Mouse (Mus musculus): ENCODE data around the gene Fbxo10. TPM values are rescaled to one million over a fixed set of nuclear protein-coding genes. Genes with fewer than 3 reads are reported as not detected.
A peak's percentile ranks its signal among the peaks of the same experiment; 100 is the strongest.

The Fbxo10 gene
- polyA plus RNA-seq, 1 experiment = 29.8 TPM

- TF ChIP-seq POLR2A (IDR thresholded peaks at IDR 0.05; ENCODE audit: borderline replicate concordance, extremely low read depth, insufficient read depth, insufficient read length, poor library complexity, severe bottlenecking) (peak; percentile 25; the same call in 1 of the 2 replicates), CTCF (IDR thresholded peaks at IDR 0.05; ENCODE audit: borderline replicate concordance, extremely low read depth, insufficient read depth, insufficient read length) (no peak)
- DNase-seq (ENCODE audit: low read depth) = peak; percentile 95
Observed at GRCm38 (mm10) chr4:45018452-45018980, 65.9 kb downstream of the Fbxo10 start, which contains the start of gene Polr1e. Gene Polr1e (plus strand): TSS chr4:45018583.

DNA sequence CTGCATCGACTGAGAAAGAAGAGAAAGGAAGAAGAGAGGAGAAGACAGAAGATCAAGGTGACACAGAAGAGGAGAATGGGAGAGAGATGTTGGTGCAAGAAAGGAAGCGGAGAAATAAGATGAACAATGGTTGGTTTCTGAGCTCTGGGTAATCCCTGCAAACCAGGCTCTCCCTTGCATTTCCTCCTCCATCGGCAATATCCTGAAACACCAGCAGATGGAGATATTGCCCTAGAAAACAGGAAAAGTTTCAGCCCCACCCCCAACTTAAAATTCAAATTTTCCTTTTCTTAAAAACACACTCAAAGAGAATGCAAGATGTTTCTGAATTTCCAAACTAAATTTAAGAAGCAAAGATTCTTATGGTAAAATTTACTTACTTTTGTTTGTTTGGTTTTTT is 68.8 kb downstream of the Fbxo10 start:
- DNase-seq (ENCODE audit: low read depth) = peak; percentile 76
- TF ChIP-seq POLR2A (IDR thresholded peaks at IDR 0.05; ENCODE audit: borderline replicate concordance, extremely low read depth, insufficient read depth, insufficient read length, poor library complexity, severe bottlenecking) = no peak
- TF ChIP-seq CTCF (IDR thresholded peaks at IDR 0.05; ENCODE audit: borderline replicate concordance, extremely low read depth, insufficient read depth, insufficient read length) = peak; percentile 70; the same call in 1 of the 2 replicates

DNA sequence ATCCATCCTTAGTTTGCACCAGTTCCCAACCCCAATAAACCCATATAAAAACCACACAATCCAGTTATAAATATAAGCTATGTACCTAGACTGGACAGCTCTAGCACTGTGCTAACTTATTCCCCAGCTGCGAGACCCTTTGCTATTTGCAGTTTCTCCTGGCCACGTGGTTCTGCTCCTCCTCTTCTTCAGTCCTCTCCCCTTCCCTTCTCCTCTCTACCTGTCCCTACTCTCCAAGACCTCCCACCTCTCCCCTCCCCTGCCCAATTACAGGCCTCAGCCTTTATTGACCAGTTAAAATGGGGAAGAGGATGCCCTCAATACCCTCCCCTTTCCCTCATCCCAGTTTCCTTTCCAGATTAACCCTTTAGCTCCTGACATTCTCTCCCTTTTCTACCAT is 70.9 kb downstream of the Fbxo10 start:
- DNase-seq (ENCODE audit: low read depth) = no peak
- TF ChIP-seq POLR2A (IDR thresholded peaks at IDR 0.05; ENCODE audit: borderline replicate concordance, extremely low read depth, insufficient read depth, insufficient read length, poor library complexity, severe bottlenecking) = no peak
- no peak for TF ChIP-seq CTCF (IDR thresholded peaks at IDR 0.05; ENCODE audit: borderline replicate concordance, extremely low read depth, insufficient read depth, insufficient read length)

- peak; percentile 13 for DNase-seq (ENCODE audit: low read depth)
- TF ChIP-seq POLR2A (IDR thresholded peaks at IDR 0.05; ENCODE audit: borderline replicate concordance, extremely low read depth, insufficient read depth, insufficient read length, poor library complexity, severe bottlenecking) (no peak), CTCF (IDR thresholded peaks at IDR 0.05; ENCODE audit: borderline replicate concordance, extremely low read depth, insufficient read depth, insufficient read length) (no peak)
Observed at GRCm38 (mm10) chr4:45013031-45013431, 71.4 kb downstream of the Fbxo10 start.

DNA sequence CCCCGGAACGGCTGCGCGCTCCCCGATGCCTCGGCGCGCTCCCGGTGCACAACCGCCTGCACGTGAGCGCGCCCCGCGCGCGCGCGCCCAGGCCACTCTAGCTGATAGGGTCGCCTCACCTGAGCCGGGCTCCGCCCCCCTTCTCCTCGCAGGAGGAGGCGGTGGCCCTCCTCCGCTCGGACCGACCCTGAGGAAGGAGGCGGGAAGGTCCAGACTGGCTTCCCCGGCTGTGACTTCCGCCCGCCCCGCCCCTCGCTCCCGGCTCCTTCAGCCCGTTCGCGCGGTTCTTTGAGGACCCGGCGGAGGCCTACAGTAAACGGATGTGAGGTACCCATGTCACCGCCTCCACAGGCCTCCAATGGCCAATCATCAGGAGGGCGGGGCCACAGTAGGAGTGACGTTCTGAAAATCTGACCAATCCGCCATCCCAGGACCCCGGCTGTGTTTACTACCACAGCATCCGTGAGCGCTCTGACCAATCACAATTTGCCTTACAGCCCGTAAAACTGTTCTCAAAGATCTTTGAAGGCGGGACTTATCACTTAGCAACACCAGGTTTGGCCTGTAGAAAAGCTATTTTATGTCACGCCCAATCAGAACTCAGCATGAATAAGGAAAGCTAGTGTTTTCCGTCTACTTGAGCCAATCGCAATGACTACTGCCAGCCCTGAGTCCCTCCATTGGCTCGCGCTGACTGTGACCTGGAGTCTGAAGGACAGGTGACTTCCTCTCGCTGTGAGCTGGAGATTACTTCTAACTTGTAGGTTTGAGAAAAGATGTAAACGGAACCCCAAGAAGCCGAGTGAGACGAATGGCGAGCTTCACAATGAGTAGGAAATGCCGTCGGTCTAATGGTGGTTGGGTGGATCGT is 72.1 kb downstream of the Fbxo10 start, which contains the start of gene Zbtb5:
Gene Zbtb5, minus strand, starts transcription at position 308 of the 871 bp plus-strand sequence.
- peak; percentile 100 for DNase-seq (ENCODE audit: low read depth)
- TF ChIP-seq POLR2A (IDR thresholded peaks at IDR 0.05; ENCODE audit: borderline replicate concordance, extremely low read depth, insufficient read depth, insufficient read length, poor library complexity, severe bottlenecking) (peak; percentile 46; the same call in 1 of the 2 replicates), CTCF (IDR thresholded peaks at IDR 0.05; ENCODE audit: borderline replicate concordance, extremely low read depth, insufficient read depth, insufficient read length) (no peak)

GRCm38 (mm10) chr4:45011581-45012104 is 72.8 kb downstream of the Fbxo10 start:
- TF ChIP-seq POLR2A (IDR thresholded peaks at IDR 0.05; ENCODE audit: borderline replicate concordance, extremely low read depth, insufficient read depth, insufficient read length, poor library complexity, severe bottlenecking) = no peak
- TF ChIP-seq CTCF (IDR thresholded peaks at IDR 0.05; ENCODE audit: borderline replicate concordance, extremely low read depth, insufficient read depth, insufficient read length) = no peak
- DNase-seq (ENCODE audit: low read depth) = peak; percentile 78

DNA sequence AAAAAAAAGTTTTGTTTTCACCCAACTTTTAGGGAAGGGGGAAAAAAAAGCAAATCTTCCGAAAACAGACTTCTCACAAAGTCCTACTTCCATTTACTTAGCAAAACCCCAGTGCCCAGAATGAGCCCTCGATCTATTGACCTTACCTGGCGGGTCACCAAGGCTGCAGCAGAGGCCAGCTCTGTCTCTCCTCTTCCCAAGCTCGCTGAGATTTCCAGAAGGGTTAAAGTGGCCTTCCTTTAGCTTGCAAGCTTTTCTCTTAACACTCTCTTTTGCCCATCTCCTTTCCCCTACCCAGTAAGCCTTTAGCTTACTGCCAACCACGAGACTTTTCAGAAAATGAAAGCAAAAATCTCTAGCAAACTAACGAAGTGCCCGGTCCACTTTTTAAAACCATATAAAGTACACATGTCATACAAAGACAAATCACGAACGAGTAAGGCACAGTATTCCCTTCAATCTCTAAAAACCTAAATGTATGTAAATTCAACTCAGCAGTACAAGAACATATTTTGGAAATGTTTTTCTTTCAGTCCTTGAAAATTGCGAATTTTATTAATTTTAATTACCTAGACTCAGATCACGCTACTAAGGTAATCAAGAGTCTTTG is 73.5 kb downstream of the Fbxo10 start:
- no peak for TF ChIP-seq CTCF (IDR thresholded peaks at IDR 0.05; ENCODE audit: borderline replicate concordance, extremely low read depth, insufficient read depth, insufficient read length)
- no peak for TF ChIP-seq POLR2A (IDR thresholded peaks at IDR 0.05; ENCODE audit: borderline replicate concordance, extremely low read depth, insufficient read depth, insufficient read length, poor library complexity, severe bottlenecking)
- peak; percentile 10 for DNase-seq (ENCODE audit: low read depth)

GRCm38 (mm10) chr4:45005452-45005851 is 79.0 kb downstream of the Fbxo10 start:
- TF ChIP-seq CTCF (IDR thresholded peaks at IDR 0.05; ENCODE audit: borderline replicate concordance, extremely low read depth, insufficient read depth, insufficient read length) (no peak), POLR2A (IDR thresholded peaks at IDR 0.05; ENCODE audit: borderline replicate concordance, extremely low read depth, insufficient read depth, insufficient read length, poor library complexity, severe bottlenecking) (no peak)
- DNase-seq (ENCODE audit: low read depth) = no peak

- TF ChIP-seq CTCF (IDR thresholded peaks at IDR 0.05; ENCODE audit: borderline replicate concordance, extremely low read depth, insufficient read depth, insufficient read length) = no peak
- TF ChIP-seq POLR2A (IDR thresholded peaks at IDR 0.05; ENCODE audit: borderline replicate concordance, extremely low read depth, insufficient read depth, insufficient read length, poor library complexity, severe bottlenecking) = no peak
- no peak for DNase-seq (ENCODE audit: low read depth)
Observed at GRCm38 (mm10) chr4:45000001-45000400, 84.4 kb downstream of the Fbxo10 start.

GRCm38 (mm10) chr4:44998071-44998470 is 86.3 kb downstream of the Fbxo10 start:
- no peak for DNase-seq (ENCODE audit: low read depth)
- TF ChIP-seq CTCF (IDR thresholded peaks at IDR 0.05; ENCODE audit: borderline replicate concordance, extremely low read depth, insufficient read depth, insufficient read length) = no peak
- no peak for TF ChIP-seq POLR2A (IDR thresholded peaks at IDR 0.05; ENCODE audit: borderline replicate concordance, extremely low read depth, insufficient read depth, insufficient read length, poor library complexity, severe bottlenecking)

DNA sequence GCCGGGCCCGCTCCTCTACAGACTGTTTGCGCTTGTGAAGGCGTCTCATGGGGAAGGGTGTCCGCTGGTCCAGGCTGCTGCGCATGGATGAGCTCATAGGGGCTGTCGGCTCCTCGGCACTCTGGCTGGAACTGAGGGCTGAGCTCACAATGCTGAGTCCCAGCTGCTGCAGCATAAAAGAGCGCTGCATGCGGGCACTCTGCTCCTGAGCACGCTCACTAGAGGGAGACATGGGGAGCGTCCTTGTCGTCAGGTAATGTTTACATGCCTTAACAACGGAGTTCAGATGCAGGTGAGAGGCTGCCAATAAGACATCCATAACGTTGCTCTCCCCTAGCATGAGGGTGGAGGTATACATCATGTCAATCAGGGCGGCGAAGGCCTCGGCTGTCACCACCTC is 89.6 kb downstream of the Fbxo10 start:
- no peak for DNase-seq (ENCODE audit: low read depth)
- TF ChIP-seq POLR2A (IDR thresholded peaks at IDR 0.05; ENCODE audit: borderline replicate concordance, extremely low read depth, insufficient read depth, insufficient read length, poor library complexity, severe bottlenecking) (no peak), CTCF (IDR thresholded peaks at IDR 0.05; ENCODE audit: borderline replicate concordance, extremely low read depth, insufficient read depth, insufficient read length) (no peak)

All from brain, embryonic 14.5 days (tissue).